Mouse (Mus musculus) heart, embryonic 12.5 days (tissue): Measurements from ENCODE around the gene Cnnm4. TPM values are rescaled to one million over a fixed set of nuclear protein-coding genes. Genes with fewer than 3 reads are reported as not detected.

Experiments used
- ATAC-seq: fragments of 200-750 bp; cut with Nextera tagmentation; 2 replicates; pipeline ENCODE4 v1.8.0; 2017; ENCODE audit warnings: moderate TSS enrichment, moderate library complexity; ENCODE audit not compliant: insufficient number of reproducible peaks, low FRiP score
- H3K27ac ChIP-seq: fragments of 300-500 bp; sonication (generic); 2 replicates; pipeline ENCODE4 v1.5.1; 2016; ENCODE audit warnings: mild to moderate bottlenecking, moderate library complexity; ENCODE audit not compliant: poor library complexity, severe bottlenecking
- H3K27me3 ChIP-seq: fragments of 300-500 bp; sonication (generic); replicated peaks from 2 replicates; pipeline ENCODE4 v1.6.1; 2016; ENCODE audit warnings: mild to moderate bottlenecking, moderate library complexity
- H3K36me3 ChIP-seq: fragments of 300-500 bp; sonication (generic); 2 replicates; pipeline ENCODE4 v1.6.1; 2016; ENCODE audit warnings: mild to moderate bottlenecking, moderate library complexity
- H3K4me1 ChIP-seq: fragments of 300-500 bp; sonication (generic); replicated peaks from 2 replicates; pipeline ENCODE4 v1.6.1; 2016; ENCODE audit warnings: mild to moderate bottlenecking
- H3K4me2 ChIP-seq: fragments of 300-500 bp; sonication (generic); 2 replicates; pipeline ENCODE4 v1.6.1; 2016; ENCODE audit warnings: mild to moderate bottlenecking, moderate library complexity
- H3K4me3 ChIP-seq: fragments of 300-500 bp; sonication (generic); 2 replicates; pipeline ENCODE4 v1.5.1; 2016; ENCODE audit warnings: mild to moderate bottlenecking
- H3K9ac ChIP-seq: fragments of 300-500 bp; sonication (generic); 2 replicates; pipeline ENCODE4 v1.6.1; 2016; ENCODE audit warnings: mild to moderate bottlenecking, moderate library complexity
- H3K9me3 ChIP-seq: fragments of 300-500 bp; sonication (generic); replicated peaks from 2 replicates; pipeline ENCODE4 v1.6.1; 2016; ENCODE audit warnings: mild to moderate bottlenecking, moderate library complexity
- WGBS: fragments of 180-500 bp; shearing (Covaris S2); methylation state at CpG from one replicate; pipeline ENCODE4 v1.1.7; 2016; 5-methylcytosine and 5-hydroxymethylcytosine counted together
- polyA plus RNA-seq: library from polyadenylated mRNA; unstranded; fragments of >200 nt; fragmentation: Nextera tagmentation; extraction: Ambion mirVana; gene quantifications from 2 replicates; pipeline ENCODE4 v1.2.1, GENCODE M21; 2016

Gene Cnnm4
- polyA plus RNA-seq, 1 experiment from 2014 or later: 7.3 TPM

DNA sequence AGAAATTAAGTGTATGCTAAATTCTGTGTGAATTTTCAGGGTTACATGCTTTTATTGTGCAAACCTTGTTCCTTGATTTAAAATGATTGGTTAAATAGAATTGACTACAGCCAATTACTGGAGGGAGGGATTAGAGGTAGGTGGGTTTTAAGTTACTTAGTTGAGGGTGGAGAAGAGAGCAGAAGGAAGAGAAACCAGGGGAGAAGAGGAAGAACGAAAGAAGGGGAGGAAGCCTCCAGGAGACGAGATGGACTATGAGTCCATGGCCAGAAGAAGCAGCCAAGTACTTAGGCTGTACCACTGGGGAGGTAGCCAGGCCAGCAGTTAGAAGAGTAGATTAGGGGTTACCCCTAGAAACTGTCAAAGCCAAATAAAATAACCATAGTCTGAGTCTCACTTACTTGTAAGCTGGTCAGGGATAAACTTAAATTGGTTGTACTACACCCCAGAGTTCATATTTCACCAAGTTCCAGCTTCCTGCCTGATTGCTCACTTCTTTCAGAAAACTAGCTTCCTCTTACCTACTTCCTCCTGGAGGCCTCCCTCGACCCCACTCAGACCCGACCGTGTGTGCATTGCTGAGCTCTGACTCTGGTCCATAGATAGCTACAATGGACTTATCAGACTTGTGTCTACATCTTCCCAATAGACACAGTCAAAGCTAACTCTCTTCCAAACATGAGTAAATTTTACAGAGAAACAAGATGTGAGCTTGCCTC is 25.2 kb upstream of the Cnnm4 start:
- no peak overlapping the region for H3K4me2 ChIP-seq
- H3K36me3 ChIP-seq: peaks cover 18% of the 10 kb centered on the region
- H3K4me3 ChIP-seq: no peak overlapping the region
- H3K9me3 ChIP-seq: no peaks in the 10 kb centered on the region
- peaks cover 3% of the 10 kb centered on the region for H3K4me1 ChIP-seq
- H3K27ac ChIP-seq: no peak overlapping the region
- no peaks in the 10 kb centered on the region for H3K27me3 ChIP-seq
- ATAC-seq: no peak
- WGBS: 66% methylated on average over 5 of the region's 5 CpGs
- no peak overlapping the region for H3K9ac ChIP-seq

DNA sequence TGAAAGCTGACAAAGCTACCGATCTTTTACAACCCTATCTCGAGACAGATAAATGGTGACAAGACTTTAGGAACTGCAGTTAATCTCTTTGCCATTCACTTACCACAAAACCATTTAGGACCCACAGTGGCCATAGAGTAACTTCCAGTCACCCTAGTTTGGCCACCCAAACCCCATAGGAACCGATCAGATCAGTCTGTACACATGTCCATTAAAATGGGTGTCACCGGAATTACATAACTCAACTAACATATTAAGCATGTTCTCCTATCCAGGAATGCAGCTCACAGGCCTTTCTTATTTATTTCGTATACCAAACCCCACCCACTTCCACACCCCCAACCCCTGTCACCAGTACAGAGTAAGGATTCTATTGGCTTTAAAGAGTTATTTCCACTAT is 24.6 kb upstream of the Cnnm4 start:
- ATAC-seq: no peak
- Histone ChIP-seq H3K27me3 (no peaks in the 10 kb centered on the region), H3K4me2 (no peak overlapping the region), H3K36me3 (peaks cover 13% of the 10 kb centered on the region), H3K27ac (no peak overlapping the region), H3K9me3 (no peaks in the 10 kb centered on the region), H3K4me3 (no peak overlapping the region), H3K4me1 (peaks cover 3% of the 10 kb centered on the region), H3K9ac (no peak overlapping the region)
- 83% methylated on average over 5 of the region's 5 CpGs for WGBS

DNA sequence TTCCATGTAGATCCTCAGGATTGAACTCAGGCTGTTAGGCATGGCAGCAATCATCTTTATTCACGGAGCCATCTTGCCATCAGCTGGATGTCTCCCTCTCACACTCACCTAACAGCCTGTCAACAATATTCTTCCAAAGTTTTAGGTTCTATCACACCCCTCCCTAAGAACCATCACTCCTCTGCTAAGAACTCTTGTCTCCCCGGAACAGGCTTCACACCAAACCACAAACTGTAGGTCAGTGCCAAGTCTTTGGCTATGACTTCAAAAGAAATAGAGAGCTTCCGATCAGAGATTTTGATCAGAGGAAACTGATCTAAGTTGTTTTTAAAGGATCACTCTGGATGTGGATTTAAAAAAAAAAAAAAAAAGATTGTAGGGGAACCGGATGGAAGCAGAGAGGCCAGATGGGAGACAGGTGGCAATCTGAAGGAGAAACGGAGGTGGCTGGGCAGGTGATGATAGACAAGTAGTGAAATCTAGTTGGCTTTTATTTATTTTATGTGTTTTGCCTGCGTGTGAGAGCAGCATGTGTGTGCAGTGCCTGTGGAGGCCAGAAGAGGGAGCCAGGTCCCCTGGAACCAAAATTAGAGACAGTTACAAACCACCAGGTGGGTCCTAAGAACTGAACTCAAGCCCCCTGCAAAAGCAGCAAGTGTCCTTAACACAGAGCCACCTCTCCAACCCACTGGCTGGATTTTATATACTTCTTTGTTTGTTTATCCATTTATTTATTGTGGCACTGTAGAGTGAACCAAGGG is 17.2 kb upstream of the Cnnm4 start:
- 77% methylated on average over 6 of the region's 6 CpGs for WGBS
- Histone ChIP-seq H3K9ac (no peak overlapping the region), H3K27me3 (no peaks in the 10 kb centered on the region), H3K4me3 (no peak overlapping the region), H3K9me3 (peaks cover 5% of the 10 kb centered on the region; the same call in 1 of the 2 replicates), H3K27ac (no peak overlapping the region), H3K4me1 (no peaks in the 10 kb centered on the region), H3K36me3 (no peaks in the 10 kb centered on the region), H3K4me2 (no peak overlapping the region)
- ATAC-seq: no peak

- Histone ChIP-seq H3K36me3 (no peaks in the 10 kb centered on the region), H3K4me1 (peaks cover 6% of the 10 kb centered on the region; the same call in 1 of the 2 replicates), H3K4me2 (no peak overlapping the region), H3K27ac (0 out of 2 replicates have a peak overlapping the region, but pooled peaks have one; percentile 7), H3K4me3 (no peak overlapping the region), H3K9me3 (peaks cover 5% of the 10 kb centered on the region; the same call in 1 of the 2 replicates), H3K9ac (no peak overlapping the region), H3K27me3 (no peaks in the 10 kb centered on the region)
- peak; percentile 39; the same call in 1 of the 2 replicates for ATAC-seq
- 17% methylated on average over 7 of the region's 7 CpGs for WGBS
Measured at GRCm38 (mm10) chr1:36457388-36458014, 13.9 kb upstream of the Cnnm4 start.

- no peak overlapping the region for H3K4me2 ChIP-seq
- WGBS: 65% methylated on average over 5 of the region's 5 CpGs
- H3K4me1 ChIP-seq: peaks cover 6% of the 10 kb centered on the region; the same call in 1 of the 2 replicates
- peaks cover 5% of the 10 kb centered on the region; the same call in 1 of the 2 replicates for H3K9me3 ChIP-seq
- no peak overlapping the region for H3K9ac ChIP-seq
- H3K36me3 ChIP-seq: no peaks in the 10 kb centered on the region
- ATAC-seq: no peak
- no peak overlapping the region for H3K27ac ChIP-seq
- H3K27me3 ChIP-seq: no peaks in the 10 kb centered on the region
- no peak overlapping the region for H3K4me3 ChIP-seq
Measured at GRCm38 (mm10) chr1:36458169-36458568, 13.3 kb upstream of the Cnnm4 start.

DNA sequence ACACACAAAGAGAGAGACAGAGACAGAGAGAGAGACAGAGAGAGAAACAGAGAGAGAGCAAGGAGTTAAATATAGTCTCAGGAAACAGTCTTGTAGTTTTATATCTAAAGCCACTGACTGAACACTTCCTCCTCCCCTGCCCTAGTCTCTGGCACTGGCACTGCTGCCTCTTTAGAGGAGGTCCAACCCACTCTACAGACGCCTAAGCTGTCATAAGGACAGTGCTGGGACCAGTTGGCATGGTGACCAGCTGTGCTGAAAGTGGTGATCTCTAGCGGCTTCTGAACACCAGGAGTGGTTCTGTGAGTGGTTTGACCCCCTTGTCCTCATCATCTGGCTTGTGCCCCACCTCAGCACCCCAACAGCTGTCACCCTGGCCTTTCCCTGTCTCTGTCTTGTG is 9.6 kb upstream of the Cnnm4 start:
- no peak for ATAC-seq
- H3K4me2 ChIP-seq: no peak overlapping the region

GRCm38 (mm10) chr1:36465641-36466160 is 5.7 kb upstream of the Cnnm4 start:
- Histone ChIP-seq H3K4me1 (peaks cover 6% of the 10 kb centered on the region; the same call in 1 of the 2 replicates), H3K9ac (no peak overlapping the region), H3K27me3 (no peaks in the 10 kb centered on the region), H3K4me3 (no peak overlapping the region), H3K27ac (no peak overlapping the region), H3K36me3 (no peaks in the 10 kb centered on the region), H3K9me3 (no peaks in the 10 kb centered on the region), H3K4me2 (no peak overlapping the region)
- 59% methylated on average over 4 of the region's 4 CpGs for WGBS
- no peak for ATAC-seq

More for the DNA sequence above, 9.6 kb upstream of the Cnnm4 start:
- 21% methylated on average over 2 of the region's 2 CpGs for WGBS
- H3K4me3 ChIP-seq: no peak overlapping the region
- H3K9ac ChIP-seq: no peak overlapping the region
- no peaks in the 10 kb centered on the region for H3K36me3 ChIP-seq
- H3K27ac ChIP-seq: no peak overlapping the region
- no peaks in the 10 kb centered on the region for H3K27me3 ChIP-seq
- no peaks in the 10 kb centered on the region for H3K9me3 ChIP-seq
- peaks cover 6% of the 10 kb centered on the region; the same call in 1 of the 2 replicates for H3K4me1 ChIP-seq

GRCm38 (mm10) chr1:36467446-36467845 is 4.0 kb upstream of the Cnnm4 start:
- Histone ChIP-seq H3K9ac (no peak overlapping the region), H3K27ac (no peak overlapping the region), H3K36me3 (no peaks in the 10 kb centered on the region), H3K27me3 (no peaks in the 10 kb centered on the region), H3K4me3 (no peak overlapping the region), H3K4me1 (peaks cover 5% of the 10 kb centered on the region), H3K9me3 (no peaks in the 10 kb centered on the region), H3K4me2 (no peak overlapping the region)
- ATAC-seq: no peak
- WGBS: 49% methylated on average over 5 of the region's 5 CpGs

GRCm38 (mm10) chr1:36469811-36470444 is 1.5 kb upstream of the Cnnm4 start:
- H3K4me3 ChIP-seq: no peak overlapping the region
- H3K4me2 ChIP-seq: no peak overlapping the region
- H3K27me3 ChIP-seq: no peaks in the 10 kb centered on the region
- H3K9ac ChIP-seq: no peak overlapping the region
- H3K27ac ChIP-seq: no peak overlapping the region
- H3K36me3 ChIP-seq: no peaks in the 10 kb centered on the region
- no peaks in the 10 kb centered on the region for H3K9me3 ChIP-seq
- 54% methylated on average over 2 of the region's 2 CpGs for WGBS
- H3K4me1 ChIP-seq: peaks cover 30% of the 10 kb centered on the region
- ATAC-seq: no peak

- peaks cover 38% of the 10 kb centered on the region for H3K4me1 ChIP-seq
- H3K9ac ChIP-seq: peak overlapping the region; percentile 81
- H3K4me3 ChIP-seq: peak overlapping the region; percentile 77
- H3K9me3 ChIP-seq: no peaks in the 10 kb centered on the region
- WGBS: 13% methylated on average over 18 of the region's 18 CpGs
- no peak overlapping the region for H3K27ac ChIP-seq
- no peak; the same call in 1 of the 2 replicates for ATAC-seq
- no peaks in the 10 kb centered on the region for H3K27me3 ChIP-seq
- peak overlapping the region; percentile 69 for H3K4me2 ChIP-seq
- H3K36me3 ChIP-seq: no peaks in the 10 kb centered on the region
Measured at GRCm38 (mm10) chr1:36472106-36472440, 653 bp downstream of the Cnnm4 start.
